8 mouse cellular contexts compared by ENCODE assay signal in genomic region chr7:140116329-140117054, GRCm38 (mm10). TPM values are rescaled to one million over a fixed set of nuclear protein-coding genes. Genes with fewer than 3 reads are reported as not detected.
A peak's percentile ranks its signal among the peaks of the same experiment; 100 is the strongest.
DNase-seq lines count a peak whose midpoint lies in the region; ATAC-seq lines count a peak whose summit lies in the region.

Gene Echs1, minus strand, starts transcription at chr7:140116476.

- H3K4me1 ChIP-seq in hindbrain, embryonic 15.5 days (replicated peaks) = peaks cover 16% of the 10 kb centered on the region

- no peaks in the 10 kb centered on the region for H3K9me3 ChIP-seq in hindbrain, embryonic 15.5 days

- H3K36me3 ChIP-seq in hindbrain, embryonic 15.5 days = peaks cover 9% of the 10 kb centered on the region

- peak within 1 kb of the TSS; percentile 91 for H3K27ac ChIP-seq in hindbrain, embryonic 15.5 days (replicated peaks)

- peak within 1 kb of the TSS; percentile 90 for H3K9ac ChIP-seq in hindbrain, embryonic 15.5 days

- peak within 1 kb of the TSS; percentile 90 for H3K4me3 ChIP-seq in hindbrain, embryonic 15.5 days

- H3K4me2 ChIP-seq in hindbrain, embryonic 15.5 days = peak within 1 kb of the TSS; percentile 83

- 4% methylated on average over 28 of the region's 28 CpGs for WGBS in hindbrain, embryonic 15.5 days

- ATAC-seq in activated CD4-positive, CD25-positive, alpha-beta regulatory T cell, adult 4 months = peak; percentile 100
- ATAC-seq in common myeloid progenitor, adult 5-6 weeks (replicated peaks; ENCODE audit: low read depth, poor library complexity, severe bottlenecking) = peak; percentile 96
- peak; percentile 94 for ATAC-seq in hindbrain, embryonic 15.5 days (ENCODE audit: low FRiP score, low read depth)

- DNase-seq in gastrocnemius, adult 18-20 months (ENCODE audit: low spot score) = peak; percentile 93
- peak; percentile 77 for DNase-seq in left cerebral cortex, adult 11 months (ENCODE audit: low spot score)
- DNase-seq in lung, postnatal 36 days = peak; percentile 96
- DNase-seq in retina, postnatal 7 days (ENCODE audit: low read depth, low spot score) = peak; percentile 67
- peak; percentile 90 for DNase-seq in urinary bladder, adult 18-20 months (ENCODE audit: low spot score in 2 of 2)

- no peaks in the 10 kb centered on the region for H3K27me3 ChIP-seq in hindbrain, embryonic 15.5 days

RNA-seq across cellular contexts. Expression of gene Echs1, which starts in this region (rescaled TPM):
- 10 to 100 TPM; 73.1 to 79.4 TPM for polyA plus RNA-seq in activated CD4-positive, CD25-positive, alpha-beta regulatory T cell, adult 4 months (2017; shearing (Covaris generic))
- 59.3 and 73.0 TPM in 2 replicates for total RNA-seq in common myeloid progenitor, adult 5-6 weeks (2017)
- total RNA-seq in gastrocnemius, adult 18-20 months (2021) = 100 to 1,000 TPM; 138 to 150 TPM
- polyA plus RNA-seq in hindbrain, embryonic 15.5 days (2015; fragmentation: Nextera tagmentation; extraction: Ambion mirVana) = 115 and 120 TPM in 2 replicates

Comparison
In these comparisons a context has a peak if more than half of its experiments do, and no peak if none do; other contexts are left out.
1. Peak in every context shown above with its lines: DNase-seq, ATAC-seq, H3K4me3 ChIP-seq and H3K27ac ChIP-seq.